Mouse (Mus musculus) forelimb bud, embryonic 11.5 days (tissue): ENCODE measurements at regions not wholly inside any gene's neighbourhood (a gene's known extent, or its start where the extent isn't known, plus 50 kb on each side); places are given as distances from the start of the nearest gene placed in this dataset.

ENCODE experiments used
- DNase-seq: peaks from one replicate; pipeline ENCODE4 v3.0.0-alpha.2; 2012; ENCODE audit warnings: low read depth, low spot score

DNA sequence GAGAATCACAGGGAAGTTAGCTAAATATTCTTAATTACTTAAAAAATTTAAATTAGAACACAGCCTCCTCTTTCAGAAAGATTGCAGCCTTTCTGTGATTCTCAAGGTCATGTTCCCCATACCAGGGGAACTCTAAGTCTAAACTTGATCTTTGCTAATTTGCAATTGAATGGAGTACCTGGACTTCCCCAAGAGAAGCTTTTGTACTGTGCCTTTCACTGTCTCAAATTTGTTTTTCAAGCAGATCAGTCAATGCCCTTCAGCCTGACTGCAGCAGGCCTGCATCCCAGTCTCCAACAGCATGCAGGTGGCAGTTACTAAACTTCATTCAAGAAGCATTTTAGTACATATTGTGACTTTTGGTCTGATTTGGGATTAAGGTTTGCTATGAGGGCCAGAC, 611.8 kb downstream of the Snca start:
- DNase-seq: no peak

DNA sequence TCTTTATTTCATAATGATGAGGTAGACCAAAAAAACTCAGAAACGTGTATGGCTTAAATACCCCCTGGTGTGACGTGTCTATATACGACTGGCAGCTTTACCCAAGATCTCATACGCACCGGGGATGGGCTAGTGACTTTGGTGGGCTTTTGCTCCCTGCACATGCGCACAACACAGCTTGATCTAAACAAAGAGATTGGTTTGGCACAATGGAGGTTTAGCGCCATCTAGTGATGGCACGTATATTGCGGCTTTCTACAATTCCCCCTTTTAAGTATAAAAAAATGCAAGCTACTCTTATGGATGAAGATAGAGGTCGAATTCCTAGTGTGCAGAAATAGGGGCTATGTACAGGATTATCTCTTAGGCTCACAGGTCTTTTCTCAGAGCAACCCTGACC, 628.1 kb downstream of the Snca start:
- DNase-seq: peak; percentile 76
